Mouse (Mus musculus) cortical plate, adult 2 months (tissue): ENCODE measurements around the gene Itk. TPM values are rescaled to one million over a fixed set of nuclear protein-coding genes. Genes with fewer than 3 reads are reported as not detected.
"Not testable (repeated sequence)": the region's sequence is repeated elsewhere in the genome, so short reads cannot be mapped to it uniquely, and the experiment has no call there.

Experiments
- H3K27ac ChIP-seq: fragments of 200-500 bp; 2 replicates; pipeline ENCODE4 v1.5.1; 2012; ENCODE audit warnings: low read length, control low read depth, inconsistent platforms; ENCODE audit not compliant: insufficient read depth
- H3K4me1 ChIP-seq: fragments of 200-500 bp; 2 replicates; pipeline ENCODE4 v1.6.1; 2011; ENCODE audit warnings: low read length; ENCODE audit not compliant: control insufficient read depth, insufficient read depth
- H3K4me3 ChIP-seq: fragments of 200-500 bp; 2 replicates; pipeline ENCODE4 v1.5.1; 2011; ENCODE audit warnings: mild to moderate bottlenecking, low read length, control low read depth; ENCODE audit not compliant: insufficient read depth
- CTCF ChIP-seq: fragments of 200-500 bp; IDR thresholded peaks from 2 replicates; pipeline ENCODE4 v1.5.1; 2011; ENCODE audit warnings: mild to moderate bottlenecking, control low read depth, low read length; ENCODE audit not compliant: insufficient read depth; ENCODE audit errors: extremely low read depth
- POLR2A ChIP-seq: fragments of 200-500 bp; IDR thresholded peaks from 2 replicates; pipeline ENCODE4 v1.6.1; 2011; ENCODE audit warnings: mild to moderate bottlenecking, low read length, control low read depth; ENCODE audit not compliant: insufficient read depth; ENCODE audit errors: extremely low read depth
- polyA plus RNA-seq: library from polyadenylated mRNA; depleted of rRNA; stranded (reverse); fragments of >200 nt; gene quantifications from 2 replicates; pipeline ENCODE4 v1.2.3, GENCODE M21; 2012; rRNA removed

Gene Itk
- polyA plus RNA-seq = 0.23 and 0.28 TPM in 2 replicates

DNA sequence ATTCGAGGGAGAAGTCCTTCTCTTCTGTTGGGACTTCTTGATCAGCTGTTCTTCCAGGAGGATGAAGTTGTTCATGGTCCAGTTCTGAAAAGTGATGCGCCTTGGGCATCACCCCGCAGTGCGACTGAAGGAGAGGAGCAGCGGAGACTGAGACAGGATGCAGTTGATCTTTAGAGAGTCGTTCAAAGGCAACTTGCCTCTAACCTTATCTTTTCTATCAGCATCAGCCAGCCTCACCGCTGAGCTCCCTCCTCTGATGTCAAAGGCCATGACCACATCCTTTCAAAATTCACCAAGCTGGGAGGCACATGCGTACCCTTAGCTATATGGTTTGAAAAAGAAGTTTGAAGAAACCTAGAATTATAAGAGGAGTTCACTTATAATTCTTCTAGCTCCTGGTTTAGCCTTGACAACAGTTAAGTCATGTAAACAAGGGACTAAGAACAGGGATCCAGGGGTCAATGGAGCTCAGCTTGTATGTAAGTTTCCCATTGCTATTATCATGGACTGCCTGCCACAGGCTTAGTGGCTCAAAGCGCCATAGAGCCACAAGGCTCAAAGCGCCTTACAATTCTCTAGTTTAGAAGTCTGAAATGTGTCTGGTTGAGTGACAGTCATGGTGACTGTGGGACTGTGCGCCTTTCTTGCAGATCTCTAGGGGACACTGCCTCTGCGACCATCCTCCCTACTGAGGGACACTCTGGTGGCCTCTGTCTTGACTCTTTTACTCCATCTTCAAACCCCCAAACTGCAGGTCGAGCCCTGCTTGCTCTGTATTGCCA is at the start of gene Itk:
Gene Itk (minus strand): TSS at position 180 of the 782 bp plus-strand sequence.
- no peak within 1 kb of the TSS for H3K27ac ChIP-seq
- no peaks in the 10 kb centered on the region for H3K4me1 ChIP-seq
- TF ChIP-seq CTCF = no peak
- no peak for TF ChIP-seq POLR2A
- no peak within 1 kb of the TSS for H3K4me3 ChIP-seq

DNA sequence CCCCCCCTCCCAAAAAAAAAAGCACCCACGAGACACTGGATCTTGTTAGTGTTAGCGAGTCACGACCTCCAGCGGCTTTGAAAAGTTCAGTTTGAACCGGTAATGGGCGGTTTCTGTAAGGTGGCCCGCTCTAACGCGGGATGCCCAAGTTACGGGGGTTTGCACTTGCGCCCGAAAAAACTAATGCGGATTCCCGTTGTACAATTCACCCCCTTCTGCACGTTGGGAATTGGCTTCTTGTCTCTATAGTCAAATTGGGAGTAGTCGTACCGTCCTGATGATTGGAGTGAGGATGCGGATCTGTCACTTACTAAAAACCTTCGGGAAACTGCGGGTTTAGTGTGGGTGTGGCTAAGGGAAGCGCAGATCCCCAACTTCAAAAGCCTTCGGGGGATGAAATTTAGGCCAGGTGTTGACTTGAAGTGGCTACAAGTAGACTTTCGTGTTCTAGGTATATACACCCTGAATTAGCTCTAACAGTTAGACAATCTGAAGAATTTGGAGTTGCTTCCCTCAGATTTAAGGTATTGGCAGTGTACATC is 48.2 kb upstream of the Itk start:
- H3K4me1 ChIP-seq = peaks cover 4% of the 10 kb centered on the region
- H3K27ac ChIP-seq = no peak overlapping the region
- TF ChIP-seq CTCF (no peak), POLR2A (no peak)
- H3K4me3 ChIP-seq = peak overlapping the region; percentile 72

DNA sequence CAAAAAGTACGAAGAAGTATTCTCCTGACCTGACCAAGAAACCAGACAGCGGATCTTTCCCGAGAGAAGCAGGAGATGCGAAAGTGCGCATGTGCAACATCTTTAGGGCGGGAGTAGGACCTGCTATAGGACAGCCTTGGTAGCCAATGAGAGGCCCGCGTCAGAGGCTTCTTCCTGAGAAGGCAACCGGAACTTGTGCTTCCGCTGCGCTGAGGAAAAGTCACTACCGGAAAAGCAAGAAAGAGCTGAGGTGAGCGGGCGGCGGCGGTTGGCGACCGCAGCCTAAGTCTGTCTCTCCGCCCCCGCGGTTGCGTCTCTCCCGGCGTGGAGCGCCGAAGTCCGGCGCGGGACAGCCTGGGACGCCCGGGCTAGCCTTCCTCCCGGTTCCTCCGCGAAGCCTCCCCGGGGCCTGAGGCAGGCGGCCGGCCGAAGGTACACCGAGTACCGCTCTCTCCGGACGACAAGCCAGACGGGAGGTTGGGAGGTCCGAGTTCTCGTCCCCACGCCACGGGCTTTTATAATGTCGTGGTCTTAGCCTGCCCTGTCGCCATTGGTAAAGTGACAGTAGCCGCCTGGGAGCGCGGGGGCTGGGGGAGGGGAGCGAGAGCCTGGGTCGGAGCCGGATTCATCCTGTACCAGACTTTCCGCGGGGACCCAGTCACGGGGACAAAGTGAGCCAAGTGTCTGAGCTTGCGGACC is 47.6 kb upstream of the Itk start, which contains the start of gene Med7:
Gene Med7 (plus strand): TSS at position 166 of the 699 bp plus-strand sequence.
- 0 out of 2 replicates have a peak within 1 kb of the TSS, but pooled peaks have one; percentile 67 for H3K27ac ChIP-seq
- H3K4me3 ChIP-seq = peak within 1 kb of the TSS; percentile 72
- peaks cover 4% of the 10 kb centered on the region for H3K4me1 ChIP-seq
- TF ChIP-seq CTCF (no peak), POLR2A (peak; percentile 83)

- TF ChIP-seq CTCF (no peak), POLR2A (no peak)
- Histone ChIP-seq H3K4me1 (peaks cover 4% of the 10 kb centered on the region), H3K27ac (no peak overlapping the region), H3K4me3 (no peak overlapping the region)
Observed at GRCm38 (mm10) chr11:46435363-46435762, 46.0 kb upstream of the Itk start.

- no peak overlapping the region for H3K27ac ChIP-seq
- H3K4me3 ChIP-seq = no peak overlapping the region
- no peaks in the 10 kb centered on the region; the same call in 1 of the 2 replicates for H3K4me1 ChIP-seq
- TF ChIP-seq POLR2A = no peak
- peak; percentile 84 for TF ChIP-seq CTCF
Observed at GRCm38 (mm10) chr11:46431129-46431528, 41.8 kb upstream of the Itk start.

- Histone ChIP-seq H3K4me3 (no peak overlapping the region), H3K27ac (no peak overlapping the region), H3K4me1 (no peaks in the 10 kb centered on the region)
- TF ChIP-seq POLR2A (no peak), CTCF (no peak)
Observed at GRCm38 (mm10) chr11:46430123-46430522, 40.8 kb upstream of the Itk start.

- not testable (repeated sequence) for H3K4me3 ChIP-seq, H3K27ac ChIP-seq, H3K4me1 ChIP-seq
Observed at GRCm38 (mm10) chr11:46428131-46428530, 38.8 kb upstream of the Itk start.

DNA sequence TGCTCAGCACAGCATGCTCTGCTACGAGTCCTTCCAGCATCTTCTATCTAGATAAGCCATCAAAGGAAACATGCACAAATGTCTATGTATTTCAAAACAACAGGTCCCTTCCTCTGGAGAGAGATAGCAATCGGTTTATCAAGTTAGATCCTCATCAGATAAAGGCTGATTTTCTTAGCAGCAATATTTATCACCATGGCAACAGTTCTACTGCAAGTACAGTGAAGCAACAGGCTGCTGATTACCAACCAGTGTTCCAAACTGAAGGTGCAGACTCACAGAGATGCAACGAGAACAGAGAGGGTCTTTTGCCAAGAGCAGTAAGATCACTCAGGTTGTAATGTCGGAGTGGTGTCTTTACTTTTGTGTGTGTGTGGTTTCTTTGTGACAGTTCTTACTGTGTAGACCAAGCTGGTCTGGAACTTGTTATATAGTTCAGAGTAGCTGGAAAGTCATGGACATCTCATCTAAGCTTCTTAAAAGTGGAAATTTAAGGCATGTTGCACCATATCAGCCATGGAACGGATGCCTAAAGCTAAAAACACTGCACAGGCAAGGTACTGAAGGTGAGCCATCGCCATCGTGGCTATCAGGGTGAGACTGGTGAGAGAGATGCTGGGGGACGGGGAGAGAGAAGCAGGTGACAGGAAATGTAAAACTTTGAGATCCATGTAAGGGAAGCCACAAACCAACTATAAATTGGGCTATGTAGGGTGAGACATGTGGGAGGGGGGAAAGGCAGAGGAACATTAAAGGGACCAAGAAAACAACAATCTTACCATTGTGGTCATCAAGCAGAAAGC is 32.0 kb upstream of the Itk start:
- no peak for TF ChIP-seq POLR2A
- no peak for TF ChIP-seq CTCF
- no peak overlapping the region for H3K4me3 ChIP-seq
- peaks cover 1% of the 10 kb centered on the region; the same call in 1 of the 2 replicates for H3K4me1 ChIP-seq
- no peak overlapping the region for H3K27ac ChIP-seq

DNA sequence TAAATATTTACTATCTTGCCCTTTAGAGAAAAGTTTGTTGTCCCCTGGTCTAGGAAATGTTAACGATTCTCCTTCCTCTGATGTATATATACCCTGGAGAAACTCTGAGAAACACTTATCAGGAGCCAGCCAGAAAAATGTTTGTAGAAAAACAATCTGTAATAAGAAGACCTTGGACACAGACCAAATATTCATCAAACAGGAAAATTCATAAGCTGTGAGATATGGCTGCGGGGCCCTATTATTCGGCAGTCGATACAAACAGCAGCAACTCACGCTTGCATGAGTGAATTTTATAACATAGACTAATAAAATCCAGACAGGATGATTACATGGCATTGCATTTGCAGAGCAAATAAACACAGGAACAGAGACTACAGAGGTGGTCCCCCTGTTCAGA is 29.5 kb upstream of the Itk start:
- Histone ChIP-seq H3K4me3 (no peak overlapping the region), H3K4me1 (peaks cover 1% of the 10 kb centered on the region; the same call in 1 of the 2 replicates), H3K27ac (no peak overlapping the region)
- TF ChIP-seq POLR2A = no peak
- TF ChIP-seq CTCF = no peak
